Mouse (Mus musculus) hindlimb bud, embryonic 11.5 days (tissue): ENCODE results near the gene Rnf214.

Experiments
- DNase-seq: peaks from one replicate; pipeline ENCODE4 v3.0.0-alpha.2; 2012; ENCODE audit warnings: low read depth, low spot score; ENCODE audit errors: extremely low spot score

Rnf214 gene

DNA sequence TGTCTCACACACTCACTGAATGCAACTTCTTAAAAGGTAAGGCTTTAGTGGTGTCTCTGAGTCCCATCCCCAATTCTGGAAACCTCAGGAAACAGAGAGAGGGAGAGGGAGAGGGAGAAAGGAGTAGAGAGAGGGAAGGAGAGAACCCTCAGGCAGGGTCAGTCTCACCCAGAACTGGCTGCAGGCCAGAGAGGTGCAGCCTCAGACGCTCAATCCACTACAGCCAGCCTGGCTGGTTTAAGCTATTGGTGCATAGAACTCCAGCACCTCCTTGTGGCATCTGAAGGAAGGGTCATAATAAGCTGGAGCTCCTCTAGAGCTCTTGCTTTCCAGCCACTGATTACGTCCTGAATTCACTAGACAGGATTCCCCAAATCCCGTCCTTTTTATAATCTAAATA is 30.2 kb upstream of the Rnf214 start:
- DNase-seq: no peak

DNA sequence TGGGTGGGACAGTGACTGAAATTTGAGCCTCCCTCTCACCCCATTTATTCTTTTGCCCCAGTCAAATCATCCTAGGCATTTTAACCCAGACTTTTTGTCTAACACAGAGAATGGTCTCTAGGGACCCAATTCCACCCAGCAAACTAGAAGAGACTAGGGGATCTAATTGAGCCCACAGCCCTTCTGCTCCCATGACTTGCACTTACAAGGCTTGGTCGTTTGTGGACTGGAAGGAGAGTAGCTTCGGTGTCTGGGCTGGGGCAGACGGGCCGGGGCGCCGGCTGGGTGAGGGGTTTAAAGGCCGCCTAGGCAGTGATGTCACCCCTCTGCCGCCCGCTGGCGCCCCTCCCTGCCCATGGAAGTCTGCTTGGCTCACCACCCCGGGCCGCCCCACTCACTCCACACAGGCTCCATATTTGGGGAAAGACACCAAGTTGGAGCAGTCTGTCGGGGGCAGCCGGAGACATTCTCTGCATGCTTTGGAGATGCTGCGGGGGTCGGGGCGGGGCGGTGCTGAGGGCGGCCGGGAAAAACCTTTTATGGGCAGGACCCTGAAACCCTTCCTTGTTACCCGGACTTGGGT is 29.0 kb upstream of the Rnf214 start, which contains the start of gene Tagln:
Tagln (minus strand) TSS at position 431 of the 583 bp plus-strand sequence.
- no peak for DNase-seq

DNA sequence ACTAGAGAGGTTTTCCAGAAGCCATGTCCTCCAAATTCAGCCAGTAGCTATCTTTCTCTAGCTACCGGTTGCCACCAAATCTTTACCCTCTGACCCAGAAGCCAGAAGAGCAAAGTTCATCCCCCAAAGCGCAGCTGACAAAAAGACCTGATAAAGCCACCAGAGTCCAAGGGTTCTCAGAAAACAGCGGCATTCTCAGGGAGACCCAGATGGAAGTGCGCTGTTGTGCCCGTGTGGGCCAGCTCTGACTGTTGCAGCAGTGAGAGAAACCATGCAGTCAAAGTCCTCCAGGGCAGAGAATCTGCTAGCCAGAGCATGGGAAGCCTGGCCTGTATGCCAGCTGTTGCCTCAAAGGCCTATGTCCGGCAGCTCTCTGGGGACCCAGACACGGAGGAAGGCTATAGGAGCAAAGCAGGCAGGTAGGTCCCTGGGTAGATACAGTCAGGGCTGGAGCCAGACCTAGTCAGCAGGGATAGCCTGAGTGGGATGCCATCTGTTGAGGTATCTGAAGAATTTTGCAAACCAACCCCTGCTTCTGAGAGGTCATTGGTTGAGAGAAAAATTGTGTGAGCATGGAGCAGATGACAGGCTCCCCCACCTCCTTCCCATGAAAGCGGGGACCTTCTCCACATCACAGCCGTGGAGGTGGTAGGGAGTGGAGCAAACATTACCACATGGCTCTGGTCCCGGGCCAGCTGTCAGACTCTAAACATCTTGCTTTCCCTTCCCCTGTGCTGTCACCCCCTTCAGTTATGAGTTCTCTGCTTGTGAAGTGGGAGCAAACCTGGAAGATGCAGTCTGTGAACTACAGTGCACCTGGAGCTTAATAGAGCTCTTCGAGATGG is 26.1 kb upstream of the Rnf214 start:
- DNase-seq: no peak

DNA sequence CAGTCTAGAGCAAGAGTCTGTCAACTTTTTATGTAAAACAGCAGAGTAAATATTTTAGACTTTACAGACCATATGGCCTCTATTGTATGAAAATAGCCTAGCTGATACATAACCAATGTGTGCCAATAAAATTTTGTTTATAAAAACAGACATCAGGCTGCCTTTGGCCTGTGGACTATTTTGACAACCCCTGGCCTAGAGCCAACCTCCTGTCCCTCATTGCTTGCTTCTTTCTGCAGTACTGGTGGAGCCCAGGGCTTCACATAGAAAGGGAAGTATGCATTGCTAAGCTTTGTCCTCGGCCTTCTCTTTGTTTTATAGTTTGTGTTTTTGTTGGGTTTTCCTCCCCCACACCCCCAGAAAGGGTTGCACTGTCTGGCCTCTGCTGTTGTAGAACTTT is 25.2 kb upstream of the Rnf214 start:
- DNase-seq: no peak

DNA sequence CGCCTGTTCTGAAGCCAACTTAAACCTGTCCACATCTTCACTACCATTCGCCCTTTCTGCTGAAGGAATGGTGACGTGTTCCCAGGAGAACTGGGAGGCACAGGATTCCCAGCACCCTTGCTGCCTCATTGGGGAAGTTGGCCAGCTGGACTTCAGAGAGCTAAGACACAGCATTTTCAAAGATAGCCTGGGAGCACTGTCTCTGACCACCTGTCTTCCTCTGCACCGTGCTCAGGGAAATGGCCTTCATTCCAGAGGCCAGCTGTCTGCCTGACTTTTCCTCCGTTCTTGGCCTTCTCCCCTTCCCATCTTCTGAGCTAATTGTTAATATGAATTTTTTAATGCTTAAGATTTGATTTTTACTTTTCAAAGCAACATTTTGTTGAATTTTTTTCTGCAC is 22.6 kb upstream of the Rnf214 start:
- no peak for DNase-seq

DNA sequence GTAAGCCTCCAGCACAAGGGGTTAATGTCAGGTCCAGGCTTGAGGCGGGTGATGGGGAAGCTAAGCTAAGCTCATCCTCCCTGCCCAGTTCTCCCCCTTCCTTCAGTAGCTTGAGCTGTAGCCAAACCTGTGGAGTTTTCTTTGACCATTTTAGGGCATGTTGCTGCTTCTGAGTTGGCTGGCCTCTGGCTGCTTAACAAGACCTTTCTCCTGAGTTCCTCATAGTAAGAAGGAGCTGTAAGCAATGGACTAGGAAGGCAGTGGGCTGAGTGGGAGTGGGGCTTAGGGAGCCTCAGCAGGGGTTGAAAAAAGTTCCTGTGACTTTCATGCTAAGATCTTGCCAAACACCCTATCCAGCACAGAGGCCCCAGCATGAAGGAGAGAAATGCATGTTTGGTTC is 13.2 kb upstream of the Rnf214 start:
- no peak for DNase-seq

DNA sequence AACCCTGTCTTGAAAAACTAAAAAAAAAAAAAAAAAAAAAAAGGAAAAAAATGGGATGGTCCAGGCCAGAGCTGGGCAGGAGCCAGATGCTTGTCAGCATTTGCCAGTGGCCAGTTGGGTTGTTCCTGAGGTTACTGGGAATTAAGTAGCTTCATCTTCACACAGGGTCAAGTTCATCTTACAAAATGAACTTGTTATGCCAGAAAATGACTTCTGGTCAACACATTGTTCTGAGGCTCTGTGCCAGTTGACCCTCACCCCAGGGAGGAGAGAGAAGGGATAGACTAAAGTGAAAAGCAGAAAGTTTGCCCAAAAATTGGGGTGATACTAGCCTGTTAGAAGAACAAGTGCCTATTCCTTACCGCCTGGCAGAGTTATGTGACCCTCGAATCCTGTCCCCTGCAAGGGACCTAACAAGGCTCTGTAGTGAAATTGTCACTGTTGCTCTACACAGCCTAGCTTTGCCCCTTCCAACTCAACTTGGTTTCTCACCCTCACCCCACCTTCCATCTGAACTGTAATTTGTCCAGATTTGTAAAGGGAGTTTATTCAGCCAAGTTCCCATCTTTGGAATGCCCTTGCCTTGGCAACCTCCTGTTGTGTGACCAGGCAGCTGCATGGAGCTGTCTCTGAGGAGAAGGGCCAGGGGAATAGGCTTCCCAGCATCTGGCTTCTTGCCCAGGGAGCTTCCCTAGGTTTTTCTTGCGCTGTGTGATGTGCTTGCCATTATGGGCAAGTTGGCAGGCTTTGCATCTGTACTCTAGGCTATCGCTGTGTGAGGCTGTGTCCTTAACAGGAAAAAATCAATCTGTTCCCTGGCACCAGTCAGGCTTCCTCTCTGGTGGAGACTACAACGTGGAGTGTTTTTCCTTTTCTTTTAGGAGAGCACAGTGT is 10.6 kb upstream of the Rnf214 start:
- no peak for DNase-seq

DNA sequence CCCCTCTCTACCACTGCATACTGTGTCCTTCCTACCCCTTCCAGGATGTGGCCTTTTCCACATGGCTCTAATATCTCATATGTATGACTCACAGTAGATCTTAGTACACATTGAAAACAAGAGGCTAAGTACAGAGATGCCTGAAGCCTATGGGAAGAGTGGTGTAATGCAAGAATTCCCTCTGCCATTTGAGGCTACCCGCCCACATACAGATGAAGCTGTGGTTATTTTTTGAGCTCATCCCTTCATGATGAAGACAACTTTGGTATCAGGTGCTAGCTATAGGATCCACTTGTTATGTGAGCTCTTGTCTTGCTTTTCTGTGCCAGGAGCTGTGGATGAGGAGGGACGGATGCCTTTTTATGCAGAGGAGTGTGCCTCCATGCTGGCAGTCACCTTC is 8.9 kb upstream of the Rnf214 start:
- no peak for DNase-seq

DNA sequence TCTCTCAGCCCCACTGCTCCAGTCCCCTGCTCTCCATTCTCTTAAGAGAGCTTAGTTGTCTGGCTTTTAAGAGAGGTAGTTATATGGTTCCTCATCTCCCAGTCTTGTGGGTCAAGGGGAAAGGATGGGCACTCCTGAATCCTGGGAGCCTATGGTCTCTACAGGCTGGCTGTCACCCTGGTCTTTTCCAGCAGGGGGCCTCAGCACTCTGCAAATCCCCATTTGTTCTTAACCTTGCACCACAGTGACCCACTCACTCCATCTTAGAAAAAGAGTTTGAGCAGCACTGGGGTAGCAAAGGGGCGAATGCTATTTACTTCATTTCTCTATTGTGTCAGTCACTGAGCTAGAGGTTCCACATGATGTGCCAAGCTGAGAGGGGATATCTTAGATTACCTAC is 5.0 kb upstream of the Rnf214 start:
- DNase-seq: no peak

DNA sequence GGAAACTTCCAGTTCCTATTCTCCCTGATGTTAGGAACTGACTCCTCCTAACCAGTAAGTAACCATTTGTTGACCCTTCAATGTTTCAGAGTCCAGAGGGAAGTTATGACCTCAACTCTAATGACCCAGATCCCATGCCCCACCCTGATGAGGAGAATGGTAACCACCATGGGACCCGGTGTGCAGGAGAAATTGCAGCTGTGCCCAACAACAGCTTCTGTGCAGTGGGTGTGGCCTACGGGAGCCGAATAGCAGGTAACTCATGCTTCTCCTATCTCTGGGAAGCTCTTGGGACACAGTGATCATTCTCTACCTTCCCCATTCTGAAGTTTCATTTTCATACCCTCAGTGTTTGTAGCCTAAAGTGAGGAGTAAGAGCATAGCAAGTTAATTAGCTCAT is 4.3 kb upstream of the Rnf214 start:
- DNase-seq: no peak

DNA sequence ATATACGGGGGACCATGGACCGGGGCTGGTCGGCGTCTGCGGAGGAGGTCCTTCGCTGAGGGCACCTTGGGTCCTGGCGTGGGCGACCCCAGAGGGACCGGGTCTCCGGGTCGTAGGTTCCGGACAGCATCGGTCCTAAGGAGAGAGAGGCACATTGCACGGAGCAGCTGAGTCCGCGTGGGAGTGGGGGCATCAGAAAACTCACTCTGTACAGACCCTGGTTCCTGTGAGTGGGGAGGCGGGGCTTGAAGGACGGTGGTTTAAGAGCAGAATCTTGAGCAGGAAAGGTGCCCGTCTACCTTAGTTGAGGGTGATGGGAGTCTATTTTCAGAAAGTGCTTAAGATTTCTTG is 342 bp upstream of the Rnf214 start:
- DNase-seq: no peak

DNA sequence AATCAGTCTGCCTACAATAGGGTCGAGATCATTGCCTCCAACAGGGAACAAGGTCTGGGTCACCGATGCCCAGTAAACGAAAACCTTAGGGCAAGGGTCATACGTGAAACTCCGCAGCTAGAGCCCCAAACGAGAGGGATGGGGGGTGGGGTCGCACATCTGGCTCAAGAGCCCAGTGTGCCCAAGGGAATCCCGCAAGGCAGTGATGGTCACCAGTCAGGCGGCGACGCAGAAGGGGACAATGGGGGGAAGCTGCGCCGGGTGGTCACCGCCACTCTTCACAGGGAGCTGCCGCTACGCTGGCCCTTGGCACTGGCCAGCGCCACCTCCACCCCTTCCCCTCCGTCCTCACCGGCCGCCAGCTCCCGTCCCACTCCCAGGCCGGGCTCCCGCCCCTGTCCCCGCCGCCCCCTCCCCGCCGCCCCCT is 887 bp downstream of the Rnf214 start:
- DNase-seq: no peak

DNA sequence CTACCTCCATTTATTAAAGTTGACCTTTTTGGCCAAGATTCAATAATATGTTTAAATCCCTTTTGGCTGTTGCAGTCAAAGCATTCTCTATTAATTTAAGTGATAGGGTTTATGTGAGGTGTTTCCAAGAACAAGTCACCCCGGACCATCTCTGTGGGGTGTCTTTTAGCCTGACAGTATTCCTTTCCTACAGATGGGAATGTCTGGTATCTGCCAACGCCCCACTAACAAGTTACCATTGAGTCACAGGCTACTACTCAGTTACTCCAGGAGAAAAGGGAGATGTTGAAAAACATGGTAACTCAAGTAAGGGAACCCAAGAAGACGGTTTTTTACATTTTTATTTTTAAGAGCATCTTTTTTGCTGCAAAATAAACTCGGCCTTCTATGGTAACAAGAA is 1.5 kb downstream of the Rnf214 start:
- DNase-seq: no peak

DNA sequence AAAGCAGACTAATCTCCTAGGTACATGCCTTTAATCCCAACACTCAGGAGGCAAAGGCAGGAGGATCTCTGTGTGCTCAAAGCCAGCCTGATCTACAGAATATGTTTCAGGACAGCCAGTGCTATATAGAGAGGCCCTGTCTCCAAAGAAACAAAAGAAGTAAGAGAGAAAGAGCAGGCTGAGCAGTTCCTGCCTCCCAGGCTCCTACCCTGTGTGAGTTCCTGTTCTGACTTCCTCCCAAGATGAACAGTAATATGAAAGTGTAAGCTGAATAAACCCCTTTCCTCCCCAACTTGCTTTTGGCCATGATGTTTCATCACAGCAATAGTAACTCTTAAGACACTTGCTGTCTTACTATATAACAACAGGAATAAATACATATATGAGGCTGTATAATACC is 13.0 kb downstream of the Rnf214 start:
- DNase-seq: no peak

DNA sequence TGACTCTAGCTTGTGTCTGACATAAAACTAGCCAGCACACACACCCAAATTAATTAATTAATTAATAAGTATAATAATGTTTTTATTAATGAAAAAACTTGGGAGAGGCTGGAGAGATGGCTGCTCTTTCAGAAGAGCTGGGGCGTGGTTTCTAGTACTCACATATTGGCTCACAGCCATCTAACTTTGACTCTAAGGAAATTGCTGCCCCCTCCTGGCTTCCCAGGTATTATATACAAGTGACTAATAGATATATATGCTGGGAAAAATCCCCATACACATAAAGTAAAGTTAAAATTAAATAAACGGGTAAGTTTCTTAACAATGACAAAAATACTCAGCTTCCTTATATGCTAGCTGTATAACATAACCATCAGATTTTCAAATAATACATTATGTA is 28.8 kb downstream of the Rnf214 start:
- no peak for DNase-seq

DNA sequence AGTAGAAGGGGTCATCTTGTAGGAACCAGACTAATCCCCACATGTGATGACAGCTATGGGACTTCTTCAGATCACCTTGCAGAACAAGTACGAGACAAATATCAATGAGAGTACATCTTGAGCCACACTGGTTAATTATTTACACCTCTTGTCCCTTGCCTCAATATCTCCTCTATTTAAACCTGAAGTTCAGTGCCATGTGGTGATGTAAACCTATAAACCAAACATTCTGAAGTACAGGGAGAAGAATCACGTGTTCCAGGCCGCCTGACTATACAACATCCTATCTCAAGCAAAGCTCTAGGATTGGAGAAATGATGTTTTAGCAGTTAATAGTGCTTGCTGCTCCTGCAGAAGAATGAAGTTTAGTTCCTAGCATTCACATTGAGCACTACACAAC is 36.4 kb downstream of the Rnf214 start:
- no peak for DNase-seq

DNA sequence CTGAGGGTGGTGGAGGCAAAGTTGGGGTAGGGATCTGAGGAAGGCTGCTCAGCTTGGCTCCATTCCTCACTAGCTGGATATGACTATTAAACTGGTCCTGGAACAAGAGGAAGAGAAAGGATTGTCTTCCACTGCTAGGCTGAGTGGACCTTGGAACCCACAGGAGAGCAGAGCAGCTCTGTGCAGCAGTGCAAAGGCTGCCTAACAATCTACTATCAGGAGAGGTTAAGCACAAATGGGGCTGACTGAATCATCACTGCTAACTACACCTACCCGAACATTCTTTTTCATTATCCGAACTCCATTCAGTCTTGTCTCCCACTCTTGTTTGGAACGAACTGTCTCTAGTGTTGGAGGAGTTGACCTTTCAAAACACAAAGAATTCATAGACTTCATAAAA is 37.5 kb downstream of the Rnf214 start:
- no peak for DNase-seq

DNA sequence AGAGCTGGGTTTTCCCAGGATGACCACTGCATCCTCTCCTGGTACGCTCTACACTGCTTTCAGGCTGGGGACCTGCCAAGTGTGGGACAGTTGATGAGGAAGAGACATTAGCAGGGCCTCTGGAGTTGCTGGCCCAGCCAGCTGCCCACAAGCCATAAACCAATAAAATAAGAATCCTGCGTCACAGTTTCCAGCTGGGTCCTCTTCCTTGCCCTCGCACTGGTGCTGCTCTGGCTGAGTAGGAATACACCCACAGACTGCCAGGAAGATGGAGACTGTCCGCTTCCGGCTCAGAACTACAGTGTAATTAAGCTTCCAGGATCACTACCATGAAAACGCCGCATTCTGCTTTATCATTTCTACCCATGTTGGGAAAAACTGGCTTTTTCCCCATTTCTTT is 44.9 kb downstream of the Rnf214 start:
- DNase-seq: no peak

DNA sequence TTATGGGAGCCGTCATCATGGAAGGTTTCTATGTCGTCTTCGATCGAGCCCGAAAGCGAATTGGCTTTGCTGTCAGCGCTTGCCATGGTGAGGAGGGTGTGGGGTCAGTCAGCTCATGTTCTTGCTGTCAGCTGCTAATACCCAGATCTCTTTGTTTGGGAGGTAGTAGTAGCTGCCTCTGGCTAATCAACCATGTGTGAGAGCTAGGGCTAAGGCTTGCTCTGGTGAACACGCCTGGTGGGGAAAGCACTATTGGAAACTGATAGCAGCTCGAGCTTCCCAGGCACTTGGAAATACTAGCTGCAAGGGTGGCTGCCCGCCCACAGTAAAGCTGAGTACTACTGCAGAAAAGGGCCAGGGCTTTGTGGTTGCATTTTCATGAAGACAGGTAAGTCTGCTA is 47.3 kb downstream of the Rnf214 start:
- DNase-seq: no peak

DNA sequence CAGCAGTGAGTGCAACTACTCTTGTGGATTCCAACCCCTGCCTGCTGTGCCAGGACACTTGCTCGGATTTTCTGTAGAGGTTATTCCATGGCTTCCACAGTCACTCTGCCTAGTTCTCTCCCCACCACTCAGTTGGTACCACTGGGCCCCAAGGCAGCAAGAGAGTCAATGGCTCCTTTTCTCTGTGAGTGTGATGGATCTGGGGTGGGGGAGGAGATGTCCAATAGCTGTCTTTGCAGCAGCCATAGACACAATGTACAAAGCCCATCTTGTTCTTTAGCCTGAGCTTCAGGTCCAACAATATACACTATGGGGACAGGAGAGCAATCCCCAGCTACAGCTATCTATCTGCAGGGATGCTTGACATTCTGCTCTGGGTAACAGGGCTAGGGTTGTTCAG is 52.6 kb downstream of the Rnf214 start:
- DNase-seq: no peak

DNA sequence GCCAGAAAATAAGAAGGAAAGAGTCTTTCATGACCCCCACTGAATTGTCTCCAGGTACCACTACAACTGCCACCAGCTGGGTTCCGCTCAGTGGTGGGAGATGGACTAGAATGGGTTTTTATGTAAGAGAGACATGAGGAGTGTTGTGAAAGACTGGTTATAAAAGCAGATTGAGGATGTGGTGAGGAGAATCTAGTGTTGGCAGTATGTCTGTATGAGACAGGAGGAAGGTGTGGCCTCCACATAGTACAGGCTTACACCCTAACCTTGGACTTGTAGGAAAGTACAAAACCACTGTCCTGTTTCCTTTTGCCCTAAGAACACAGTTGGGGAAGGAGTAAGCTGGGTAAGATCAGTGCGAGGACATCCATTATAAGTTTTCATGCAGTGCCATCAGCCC is 53.0 kb downstream of the Rnf214 start:
- no peak for DNase-seq

DNA sequence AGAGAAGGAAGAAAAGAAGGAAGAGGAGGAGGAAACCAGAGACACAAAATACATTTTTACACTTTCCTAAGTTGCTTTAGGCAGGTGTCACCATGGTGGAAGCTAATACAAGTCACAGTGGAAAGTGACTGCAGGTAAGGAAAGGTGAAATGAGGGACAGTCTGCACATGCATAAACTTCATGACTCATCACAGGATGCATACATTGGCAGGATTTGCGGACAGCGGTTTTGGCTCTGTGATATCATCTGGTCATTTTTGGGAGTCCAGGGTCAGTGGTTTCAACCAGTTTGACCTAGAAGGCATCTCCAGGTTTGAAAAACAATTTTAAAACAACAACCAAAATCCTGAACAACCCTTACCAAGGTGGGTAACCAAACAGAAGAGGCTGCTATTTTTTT is 54.9 kb downstream of the Rnf214 start:
- no peak for DNase-seq
